Mouse (Mus musculus) intestine, embryonic 14.5 days (tissue): ENCODE measurements at regions not wholly inside any gene's neighbourhood (a gene's known extent, or its start where the extent isn't known, plus 50 kb on each side); places are given as distances from the start of the nearest gene placed in this dataset.

ENCODE experiments used
- ATAC-seq: fragments of 200-750 bp; cut with Nextera tagmentation; replicated peaks from 2 replicates; pipeline ENCODE4 v1.8.0; 2017; ENCODE audit warnings: low read depth, moderate number of reproducible peaks, moderate TSS enrichment, moderate library complexity; ENCODE audit not compliant: low FRiP score, low TSS enrichment
- DNase-seq: peaks from one replicate; pipeline ENCODE4 v3.0.0-alpha.2; 2018; ENCODE audit warnings: low spot score
- H3K27ac ChIP-seq: fragments of 300-500 bp; sonication (generic); 2 replicates; pipeline ENCODE4 v1.5.1; 2014; ENCODE audit warnings: low read depth, mild to moderate bottlenecking, control low read depth
- H3K27me3 ChIP-seq: fragments of 300-500 bp; sonication (generic); replicated peaks from 2 replicates; pipeline ENCODE4 v1.6.1; 2014; ENCODE audit warnings: low read length, control low read depth; ENCODE audit not compliant: control insufficient read depth, insufficient read depth
- H3K36me3 ChIP-seq: fragments of 300-500 bp; sonication (generic); 2 replicates; pipeline ENCODE4 v1.6.1; 2014; ENCODE audit warnings: low read length, control low read depth; ENCODE audit not compliant: control insufficient read depth, insufficient read depth
- H3K4me1 ChIP-seq: fragments of 300-500 bp; sonication (generic); replicated peaks from 2 replicates; pipeline ENCODE4 v1.6.1; 2014; ENCODE audit warnings: low read length, control low read depth, mixed read lengths; ENCODE audit not compliant: control insufficient read depth, insufficient read depth
- H3K4me2 ChIP-seq: fragments of 300-500 bp; sonication (generic); 2 replicates; pipeline ENCODE4 v1.6.1; 2014; ENCODE audit warnings: low read length
- H3K4me3 ChIP-seq: fragments of 300-500 bp; sonication (generic); 2 replicates; pipeline ENCODE4 v1.5.1; 2014; ENCODE audit warnings: low read depth, low read length, control low read depth, mixed read lengths
- H3K9ac ChIP-seq: fragments of 300-500 bp; sonication (generic); 2 replicates; pipeline ENCODE4 v1.6.1; 2014; ENCODE audit warnings: mild to moderate bottlenecking, low read length
- H3K9me3 ChIP-seq: fragments of 300-500 bp; sonication (generic); 2 replicates; pipeline ENCODE4 v1.6.1; 2016; ENCODE audit warnings: low read length, control low read depth; ENCODE audit not compliant: control insufficient read depth
- WGBS: fragments of 180-500 bp; shearing (Covaris S2); extraction: QIAGEN DNeasy Blood & Tissue Kit; methylation state at CpG from one replicate; pipeline ENCODE4 v1.1.7; 2014; 5-methylcytosine and 5-hydroxymethylcytosine counted together

DNA sequence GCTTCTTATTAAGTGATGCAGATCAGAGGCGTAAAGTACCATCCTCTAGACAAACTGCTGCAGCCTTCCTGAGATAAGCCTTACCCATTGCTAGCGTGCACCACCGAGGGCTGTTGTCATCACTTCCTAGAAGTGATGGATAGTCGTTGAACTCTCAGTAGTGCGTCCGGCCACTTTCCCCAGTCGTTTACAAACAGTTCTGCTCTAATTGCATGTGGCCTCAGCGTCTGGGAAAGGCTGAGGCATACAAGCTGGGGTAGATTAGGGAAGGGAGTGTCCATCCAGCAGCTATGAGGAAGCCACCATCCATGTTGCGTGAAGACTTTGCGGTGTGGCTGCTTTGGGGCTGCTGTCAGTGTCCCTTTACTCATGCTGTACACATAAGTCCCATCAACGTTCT, 60.7 kb upstream of the Akap6 start:
- Histone ChIP-seq H3K9me3 (no peaks in the 10 kb centered on the region), H3K4me2 (no peak overlapping the region), H3K36me3 (no peaks in the 10 kb centered on the region), H3K9ac (no peak overlapping the region), H3K4me1 (no peaks in the 10 kb centered on the region; the same call in 1 of the 2 replicates), H3K27ac (no peak overlapping the region), H3K27me3 (no peaks in the 10 kb centered on the region), H3K4me3 (no peak overlapping the region)
- 31% methylated on average over 11 of the region's 11 CpGs for WGBS
- DNase-seq (no peak), ATAC-seq (no peak)

DNA sequence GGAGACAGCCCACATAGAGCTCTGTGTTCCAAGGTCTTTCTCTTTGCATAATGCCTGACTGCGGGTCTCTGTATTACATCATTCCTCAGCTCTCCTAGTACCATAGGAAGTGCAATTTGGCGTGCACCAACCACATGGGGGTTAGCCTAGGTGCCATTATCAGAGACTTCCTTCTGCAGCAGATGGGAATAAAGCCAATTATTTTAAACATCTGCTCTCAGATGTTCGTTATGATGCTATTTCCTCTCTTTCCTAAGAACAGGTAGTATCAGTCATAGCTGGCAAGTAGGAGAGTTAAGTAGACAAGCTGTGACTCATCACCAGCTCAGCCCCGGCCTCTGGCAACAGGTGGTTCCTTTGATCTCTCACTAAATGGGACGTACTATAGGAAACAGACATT, 55.1 kb upstream of the Akap6 start:
- no peak for DNase-seq
- H3K4me1 ChIP-seq: no peaks in the 10 kb centered on the region
- 53% methylated on average over 5 of the region's 5 CpGs for WGBS
- no peak overlapping the region for H3K4me3 ChIP-seq
- no peaks in the 10 kb centered on the region for H3K27me3 ChIP-seq
- no peaks in the 10 kb centered on the region for H3K36me3 ChIP-seq
- H3K9ac ChIP-seq: no peak overlapping the region
- H3K9me3 ChIP-seq: no peaks in the 10 kb centered on the region
- no peak overlapping the region for H3K4me2 ChIP-seq
- H3K27ac ChIP-seq: no peak overlapping the region
- ATAC-seq: no peak
